Mouse (Mus musculus): ENCODE measurements around the gene Slc17a2. TPM values are rescaled to one million over a fixed set of nuclear protein-coding genes. Genes with fewer than 3 reads are reported as not detected.

Slc17a2 gene
- polyA plus RNA-seq, 1 experiment from 2014 or later: 0.96 TPM

DNA sequence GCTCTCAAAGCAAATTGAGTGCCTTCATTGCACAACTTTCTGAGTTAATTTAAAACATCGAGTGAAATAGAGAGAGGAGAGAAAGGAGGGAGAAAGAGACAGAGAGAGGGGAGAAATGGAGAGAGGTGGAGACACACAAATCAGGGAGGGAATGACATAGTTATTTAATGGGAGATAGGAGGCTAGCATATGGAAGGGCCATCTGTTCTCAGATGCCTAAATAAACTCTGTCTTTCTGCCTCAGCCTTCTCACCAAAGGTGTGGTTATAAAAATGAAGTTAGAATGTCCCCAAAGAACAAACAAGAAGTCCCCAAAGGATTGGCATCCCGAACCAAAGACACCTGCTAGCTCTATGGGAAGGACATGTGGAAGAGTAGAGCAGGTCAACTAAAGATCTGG lies 42.5 kb downstream of the Slc17a2 start:
- ATAC-seq (replicated peaks; ENCODE audit: low FRiP score, low read depth) (no peak), DNase-seq (ENCODE audit: low spot score) (no peak)
- Histone ChIP-seq H3K36me3 (ENCODE audit: insufficient read depth, low read length) (no peaks in the 10 kb centered on the region), H3K4me2 (ENCODE audit: low read length) (no peak overlapping the region), H3K27ac (no peak overlapping the region), H3K27me3 (ENCODE audit: insufficient read depth, low read length) (no peaks in the 10 kb centered on the region), H3K4me3 (replicated peaks; ENCODE audit: low read depth, low read length) (no peak overlapping the region), H3K4me1 (replicated peaks; ENCODE audit: insufficient read depth, low read length) (no peaks in the 10 kb centered on the region), H3K9ac (ENCODE audit: low read depth, low read length) (no peak overlapping the region), H3K9me3 (replicated peaks; ENCODE audit: low read length) (no peaks in the 10 kb centered on the region)
- 77% methylated on average over 2 of the region's 2 CpGs for WGBS
- TF ChIP-seq CTCF (IDR thresholded peaks at IDR 0.05; ENCODE audit: low read depth): no peak

GRCm38 (mm10) chr13:23856401-23856800 lies 49.6 kb downstream of the Slc17a2 start:
- Histone ChIP-seq H3K36me3 (ENCODE audit: insufficient read depth, low read length) (no peaks in the 10 kb centered on the region), H3K9ac (ENCODE audit: low read depth, low read length) (no peak overlapping the region), H3K27ac (no peak overlapping the region), H3K9me3 (replicated peaks; ENCODE audit: low read length) (no peaks in the 10 kb centered on the region), H3K4me2 (ENCODE audit: low read length) (no peak overlapping the region), H3K4me1 (replicated peaks; ENCODE audit: insufficient read depth, low read length) (no peaks in the 10 kb centered on the region), H3K27me3 (ENCODE audit: insufficient read depth, low read length) (no peaks in the 10 kb centered on the region), H3K4me3 (replicated peaks; ENCODE audit: low read depth, low read length) (no peak overlapping the region)
- DNase-seq (ENCODE audit: low spot score): no peak
- TF ChIP-seq CTCF (IDR thresholded peaks at IDR 0.05; ENCODE audit: low read depth): no peak
- ATAC-seq (replicated peaks; ENCODE audit: low FRiP score, low read depth): no peak
- 55% methylated on average over 3 of the region's 3 CpGs for WGBS

- H3K9ac ChIP-seq (ENCODE audit: low read depth, low read length): no peak overlapping the region
- peaks cover 7% of the 10 kb centered on the region; the same call in 1 of the 2 replicates for H3K4me1 ChIP-seq (replicated peaks; ENCODE audit: insufficient read depth, low read length)
- H3K4me2 ChIP-seq (ENCODE audit: low read length): no peak overlapping the region
- no peaks in the 10 kb centered on the region for H3K9me3 ChIP-seq (replicated peaks; ENCODE audit: low read length)
- TF ChIP-seq CTCF (IDR thresholded peaks at IDR 0.05; ENCODE audit: low read depth): no peak
- H3K4me3 ChIP-seq (replicated peaks; ENCODE audit: low read depth, low read length): no peak overlapping the region
- H3K36me3 ChIP-seq (ENCODE audit: insufficient read depth, low read length): no peaks in the 10 kb centered on the region
- DNase-seq (ENCODE audit: low spot score) (no peak), ATAC-seq (replicated peaks; ENCODE audit: low FRiP score, low read depth) (no peak)
- no peak overlapping the region for H3K27ac ChIP-seq
- H3K27me3 ChIP-seq (ENCODE audit: insufficient read depth, low read length): no peaks in the 10 kb centered on the region
These were observed 55.0 kb downstream of the Slc17a2 start for GRCm38 (mm10) chr13:23861815-23862214.

DNA sequence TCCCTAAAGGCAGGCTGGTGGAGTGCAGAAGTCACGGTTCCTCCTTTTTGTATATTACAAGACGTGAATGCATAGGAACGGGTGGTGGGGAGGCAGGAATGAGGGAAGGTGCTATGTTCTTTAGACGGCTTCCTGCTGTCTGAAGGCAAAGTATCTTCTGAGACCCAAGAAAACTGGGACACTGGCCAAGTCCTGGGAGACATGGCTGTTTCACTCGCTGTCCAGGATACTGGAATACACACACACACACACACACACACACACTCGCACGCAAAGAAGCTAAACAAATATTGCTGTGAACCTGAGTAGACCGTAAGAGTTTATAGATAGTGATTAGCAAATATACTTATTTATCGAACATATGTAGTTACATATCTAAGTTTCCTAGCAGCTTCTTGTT lies 57.9 kb downstream of the Slc17a2 start:
- no peak overlapping the region for H3K4me3 ChIP-seq (replicated peaks; ENCODE audit: low read depth, low read length)
- no peak overlapping the region for H3K27ac ChIP-seq
- TF ChIP-seq CTCF (IDR thresholded peaks at IDR 0.05; ENCODE audit: low read depth): no peak
- H3K4me1 ChIP-seq (replicated peaks; ENCODE audit: insufficient read depth, low read length): peaks cover 7% of the 10 kb centered on the region; the same call in 1 of the 2 replicates
- no peak for DNase-seq (ENCODE audit: low spot score)
- ATAC-seq (replicated peaks; ENCODE audit: low FRiP score, low read depth): no peak
- no peaks in the 10 kb centered on the region for H3K27me3 ChIP-seq (ENCODE audit: insufficient read depth, low read length)
- H3K4me2 ChIP-seq (ENCODE audit: low read length): no peak overlapping the region
- no peaks in the 10 kb centered on the region for H3K9me3 ChIP-seq (replicated peaks; ENCODE audit: low read length)
- H3K36me3 ChIP-seq (ENCODE audit: insufficient read depth, low read length): no peaks in the 10 kb centered on the region
- H3K9ac ChIP-seq (ENCODE audit: low read depth, low read length): no peak overlapping the region
- WGBS: 71% methylated on average over 9 of the region's 9 CpGs

GRCm38 (mm10) chr13:23866086-23866710 lies 59.4 kb downstream of the Slc17a2 start:
- TF ChIP-seq CTCF (IDR thresholded peaks at IDR 0.05; ENCODE audit: low read depth): no peak
- Histone ChIP-seq H3K9me3 (replicated peaks; ENCODE audit: low read length) (no peaks in the 10 kb centered on the region), H3K9ac (ENCODE audit: low read depth, low read length) (no peak overlapping the region), H3K4me3 (replicated peaks; ENCODE audit: low read depth, low read length) (no peak overlapping the region), H3K4me1 (replicated peaks; ENCODE audit: insufficient read depth, low read length) (peaks cover 7% of the 10 kb centered on the region; the same call in 1 of the 2 replicates), H3K27me3 (ENCODE audit: insufficient read depth, low read length) (no peaks in the 10 kb centered on the region), H3K27ac (peak overlapping the region; percentile 36; the same call in 1 of the 2 replicates), H3K36me3 (ENCODE audit: insufficient read depth, low read length) (no peaks in the 10 kb centered on the region), H3K4me2 (ENCODE audit: low read length) (no peak overlapping the region)
- 53% methylated on average over 9 of the region's 9 CpGs for WGBS
- ATAC-seq (replicated peaks; ENCODE audit: low FRiP score, low read depth) (no peak), DNase-seq (ENCODE audit: low spot score) (peak; percentile 39)

DNA sequence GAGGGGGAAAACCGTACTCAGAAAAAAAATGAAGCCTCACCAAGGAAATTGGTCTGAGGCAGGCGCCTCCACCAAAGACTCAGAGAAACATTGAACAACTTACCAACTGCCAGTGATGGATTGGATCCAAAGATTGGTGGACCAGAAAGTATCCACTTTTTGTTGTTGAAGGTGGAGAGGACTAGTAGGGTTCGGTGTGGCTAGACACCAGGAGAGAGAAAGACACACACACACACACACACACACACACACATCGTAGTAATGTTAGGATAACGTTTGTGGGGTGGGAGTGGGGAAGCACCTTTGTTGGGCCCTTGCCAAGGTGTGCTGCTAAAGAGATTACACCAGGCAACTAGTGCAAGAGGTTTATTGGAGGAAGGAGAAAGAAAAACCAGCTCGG lies 60.2 kb downstream of the Slc17a2 start:
- TF ChIP-seq CTCF (IDR thresholded peaks at IDR 0.05; ENCODE audit: low read depth): no peak
- no peak overlapping the region for H3K4me3 ChIP-seq (replicated peaks; ENCODE audit: low read depth, low read length)
- H3K4me1 ChIP-seq (replicated peaks; ENCODE audit: insufficient read depth, low read length): peaks cover 7% of the 10 kb centered on the region; the same call in 1 of the 2 replicates
- H3K27ac ChIP-seq: no peak overlapping the region
- H3K9me3 ChIP-seq (replicated peaks; ENCODE audit: low read length): no peaks in the 10 kb centered on the region
- H3K4me2 ChIP-seq (ENCODE audit: low read length): no peak overlapping the region
- H3K27me3 ChIP-seq (ENCODE audit: insufficient read depth, low read length): no peaks in the 10 kb centered on the region
- no peak overlapping the region for H3K9ac ChIP-seq (ENCODE audit: low read depth, low read length)
- DNase-seq (ENCODE audit: low spot score) (no peak), ATAC-seq (replicated peaks; ENCODE audit: low FRiP score, low read depth) (no peak)
- no peaks in the 10 kb centered on the region for H3K36me3 ChIP-seq (ENCODE audit: insufficient read depth, low read length)
- WGBS: 81% methylated on average over 6 of the region's 6 CpGs

DNA sequence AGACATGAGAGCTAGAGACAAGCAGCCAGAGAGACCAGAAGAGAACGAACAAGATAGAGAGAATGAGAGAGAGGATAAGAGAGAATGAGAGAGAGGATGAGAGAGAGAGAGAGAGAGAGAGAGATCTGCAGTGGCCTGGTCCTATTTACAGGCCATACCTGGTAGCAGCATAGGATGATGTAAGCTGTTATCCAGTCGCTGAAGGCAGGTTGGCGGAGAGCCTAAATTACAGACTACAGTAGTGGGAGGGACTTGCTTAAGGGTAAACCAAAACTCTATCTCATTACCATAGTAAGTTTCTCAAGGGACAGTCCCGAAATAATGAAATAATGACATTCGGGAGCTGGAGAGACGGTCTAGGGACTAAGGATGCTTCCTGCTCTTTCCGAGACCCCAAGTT lies 60.6 kb downstream of the Slc17a2 start, which contains the start of gene Slc17a1:
Slc17a1 (plus strand) TSS at position 346 of the 400 bp plus-strand sequence.
- no peak within 1 kb of the TSS for H3K9ac ChIP-seq (ENCODE audit: low read depth, low read length)
- 87% methylated on average over 7 of the region's 7 CpGs for WGBS
- H3K27me3 ChIP-seq (ENCODE audit: insufficient read depth, low read length): no peaks in the 10 kb centered on the region
- peaks cover 7% of the 10 kb centered on the region; the same call in 1 of the 2 replicates for H3K4me1 ChIP-seq (replicated peaks; ENCODE audit: insufficient read depth, low read length)
- no peak for DNase-seq (ENCODE audit: low spot score)
- H3K4me2 ChIP-seq (ENCODE audit: low read length): no peak within 1 kb of the TSS
- H3K4me3 ChIP-seq (replicated peaks; ENCODE audit: low read depth, low read length): no peak within 1 kb of the TSS
- no peak within 1 kb of the TSS for H3K27ac ChIP-seq
- TF ChIP-seq CTCF (IDR thresholded peaks at IDR 0.05; ENCODE audit: low read depth): no peak
- ATAC-seq (replicated peaks; ENCODE audit: low FRiP score, low read depth): no peak
- H3K36me3 ChIP-seq (ENCODE audit: insufficient read depth, low read length): no peaks in the 10 kb centered on the region
- no peaks in the 10 kb centered on the region for H3K9me3 ChIP-seq (replicated peaks; ENCODE audit: low read length)

Data from kidney, postnatal 0 days (tissue).